Mouse (Mus musculus): ENCODE measurements around the gene Hoxc10. TPM values are rescaled to one million over a fixed set of nuclear protein-coding genes. Genes with fewer than 3 reads are reported as not detected.

The Hoxc10 gene
- polyA plus RNA-seq, 1 experiment from 2014 or later = not detected

GRCm38 (mm10) chr15:103010847-103011555, 44.4 kb downstream of the Hoxc10 start:
- 4% methylated on average over 28 of the region's 28 CpGs for WGBS
- Histone ChIP-seq H3K27me3 (peaks cover 81% of the 10 kb centered on the region), H3K9ac (no peak overlapping the region), H3K27ac (replicated peaks) (no peak overlapping the region), H3K36me3 (no peaks in the 10 kb centered on the region), H3K9me3 (no peaks in the 10 kb centered on the region), H3K4me1 (replicated peaks) (peaks cover 10% of the 10 kb centered on the region), H3K4me2 (peak overlapping the region; percentile 41), H3K4me3 (peak overlapping the region; percentile 20)
- ATAC-seq (ENCODE audit: low FRiP score, low read depth) = no peak

DNA sequence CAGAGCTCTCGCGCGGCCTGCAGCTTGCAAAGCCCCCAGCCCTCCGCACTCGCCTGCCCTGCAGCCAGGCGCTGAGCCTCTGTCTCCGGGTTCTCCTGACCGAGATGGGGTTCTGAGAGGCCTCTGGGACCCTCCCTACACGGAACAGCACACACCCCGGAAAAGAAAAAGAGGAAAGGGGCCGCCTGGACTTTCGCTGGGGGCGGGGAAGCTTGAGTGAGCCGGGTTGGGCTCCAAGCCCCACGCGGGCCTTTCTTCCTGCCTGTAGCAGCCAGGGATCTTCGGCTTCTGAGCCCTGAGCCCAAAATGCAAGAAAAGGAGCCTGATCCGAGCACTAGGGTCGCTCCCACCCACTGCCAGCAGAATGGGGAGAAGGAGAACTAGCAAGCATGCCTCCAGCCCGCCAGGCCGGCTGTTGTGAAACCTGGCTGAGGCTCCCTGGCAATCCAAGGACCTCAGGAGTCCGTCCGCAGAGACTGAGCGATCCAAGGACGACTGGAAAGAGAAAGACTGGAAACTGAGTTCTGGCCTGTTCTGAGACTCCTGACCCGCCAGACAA, 45.4 kb downstream of the Hoxc10 start:
- H3K36me3 ChIP-seq = no peaks in the 10 kb centered on the region
- peak overlapping the region; percentile 40 for H3K4me2 ChIP-seq
- 9% methylated on average over 26 of the region's 26 CpGs for WGBS
- H3K9me3 ChIP-seq = no peaks in the 10 kb centered on the region
- H3K9ac ChIP-seq = no peak overlapping the region; the same call in 1 of the 2 replicates
- peaks cover 10% of the 10 kb centered on the region for H3K4me1 ChIP-seq (replicated peaks)
- H3K27me3 ChIP-seq = peaks cover 81% of the 10 kb centered on the region
- H3K4me3 ChIP-seq = 0 out of 2 replicates have a peak overlapping the region, but pooled peaks have one; percentile 7
- H3K27ac ChIP-seq (replicated peaks) = 0 out of 2 replicates have a peak overlapping the region, but pooled peaks have one; percentile 14
- no peak for ATAC-seq (ENCODE audit: low FRiP score, low read depth)

GRCm38 (mm10) chr15:103013238-103013984, 46.8 kb downstream of the Hoxc10 start:
- peak overlapping the region; percentile 45 for H3K4me3 ChIP-seq
- H3K36me3 ChIP-seq = no peaks in the 10 kb centered on the region
- ATAC-seq (ENCODE audit: low FRiP score, low read depth) = 0 out of 2 replicates have a peak, but pooled peaks have one; percentile 7
- 0 out of 2 replicates have a peak overlapping the region, but pooled peaks have one; percentile 51 for H3K9ac ChIP-seq
- H3K9me3 ChIP-seq = no peaks in the 10 kb centered on the region
- H3K4me2 ChIP-seq = peak overlapping the region; percentile 66
- peaks cover 81% of the 10 kb centered on the region for H3K27me3 ChIP-seq
- peak overlapping the region; percentile 89 for H3K27ac ChIP-seq (replicated peaks)
- peaks cover 10% of the 10 kb centered on the region for H3K4me1 ChIP-seq (replicated peaks)
- WGBS = 3% methylated on average over 17 of the region's 17 CpGs

DNA sequence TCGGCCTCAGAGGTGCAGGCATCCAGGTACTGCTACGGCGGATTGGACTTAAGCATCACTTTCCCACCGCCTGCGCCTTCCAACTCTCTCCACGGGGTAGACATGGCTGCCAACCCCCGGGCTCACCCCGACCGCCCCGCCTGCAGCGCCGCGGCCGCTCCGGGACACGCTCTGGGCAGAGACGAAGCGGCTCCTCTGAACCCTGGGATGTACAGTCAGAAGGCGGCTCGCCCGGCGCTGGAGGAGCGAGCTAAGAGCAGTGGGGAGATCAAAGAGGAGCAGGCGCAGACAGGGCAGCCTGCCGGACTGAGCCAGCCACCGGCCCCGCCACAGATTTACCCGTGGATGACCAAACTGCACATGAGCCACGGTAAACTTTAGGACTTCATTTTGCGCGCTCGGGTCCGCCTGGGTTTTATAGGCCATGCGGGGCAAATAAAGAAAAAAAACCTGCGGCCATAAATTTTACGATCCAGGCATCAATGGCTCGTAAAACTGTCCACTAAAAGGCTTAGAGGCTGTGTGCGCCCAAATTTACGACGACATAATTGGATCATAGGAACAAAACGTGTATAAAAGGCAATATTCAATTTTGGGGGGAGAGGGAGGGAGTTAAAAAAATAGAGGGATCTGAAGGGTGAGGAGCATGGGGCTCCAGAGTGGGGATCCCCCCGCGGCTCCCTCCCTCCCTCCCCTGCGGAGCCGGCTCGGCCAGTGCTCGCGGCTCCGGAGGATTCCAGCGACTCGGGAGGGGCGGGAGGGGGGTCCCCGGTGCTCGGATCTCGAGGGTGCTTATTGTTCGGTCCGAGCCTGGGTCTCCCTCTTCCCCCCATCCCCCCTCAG, 47.8 kb downstream of the Hoxc10 start:
- Histone ChIP-seq H3K4me3 (peak overlapping the region; percentile 45), H3K27ac (replicated peaks) (peak overlapping the region; percentile 89), H3K9ac (peak overlapping the region; percentile 51), H3K36me3 (no peaks in the 10 kb centered on the region), H3K4me2 (peak overlapping the region; percentile 66), H3K4me1 (replicated peaks) (peaks cover 10% of the 10 kb centered on the region), H3K9me3 (no peaks in the 10 kb centered on the region), H3K27me3 (peaks cover 81% of the 10 kb centered on the region)
- peak; percentile 64 for ATAC-seq (ENCODE audit: low FRiP score, low read depth)
- WGBS = under 1% methylated on average over 55 of the region's 57 CpGs

- peak overlapping the region; percentile 51 for H3K9ac ChIP-seq
- peaks cover 10% of the 10 kb centered on the region for H3K4me1 ChIP-seq (replicated peaks)
- ATAC-seq (ENCODE audit: low FRiP score, low read depth) = no peak
Measured at GRCm38 (mm10) chr15:103015009-103015399, 48.4 kb downstream of the Hoxc10 start.

DNA sequence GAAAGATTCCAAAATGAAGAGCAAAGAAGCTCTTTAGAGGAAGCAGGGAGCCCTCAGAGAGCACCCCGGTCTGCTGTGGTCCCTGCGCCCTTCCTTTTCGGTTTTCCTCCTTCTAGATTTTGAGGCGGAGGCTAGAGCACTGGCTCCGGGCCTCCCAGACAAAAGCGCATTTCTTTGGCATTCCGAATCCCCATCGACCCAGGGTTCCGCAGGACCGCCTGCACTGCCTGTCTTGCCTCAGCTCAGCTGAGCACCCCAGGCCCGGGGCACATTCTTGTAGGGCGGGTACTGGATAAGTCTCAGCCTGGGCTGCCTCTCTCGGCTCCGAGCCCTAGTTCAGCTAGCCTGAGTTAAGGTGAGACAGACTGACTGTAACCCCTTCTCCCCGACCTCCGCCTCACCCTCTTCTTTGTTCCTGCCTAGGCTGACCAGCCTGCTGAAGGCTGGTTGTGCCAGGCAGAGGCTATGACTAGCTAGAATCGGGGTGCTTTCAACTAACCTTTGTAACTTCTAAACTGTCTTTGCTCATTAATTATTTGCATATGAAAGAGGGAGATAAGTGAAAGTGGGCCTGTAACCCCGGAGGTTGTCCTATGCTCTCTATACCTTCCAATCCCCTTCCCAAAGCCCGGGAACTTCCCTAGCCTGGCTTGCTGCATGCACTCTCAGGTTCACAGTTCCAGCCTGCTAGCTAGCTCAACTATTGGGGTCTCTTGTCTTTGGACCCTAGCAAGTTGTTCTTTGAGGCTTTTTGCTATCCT, 49.0 kb downstream of the Hoxc10 start:
- Histone ChIP-seq H3K4me3 (peak overlapping the region; percentile 45), H3K27me3 (peaks cover 82% of the 10 kb centered on the region), H3K4me2 (peak overlapping the region; percentile 66), H3K4me1 (replicated peaks) (peaks cover 10% of the 10 kb centered on the region), H3K27ac (replicated peaks) (peak overlapping the region; percentile 89), H3K9me3 (no peaks in the 10 kb centered on the region), H3K36me3 (no peaks in the 10 kb centered on the region), H3K9ac (peak overlapping the region; percentile 51)
- no peak for ATAC-seq (ENCODE audit: low FRiP score, low read depth)
- 5% methylated on average over 19 of the region's 19 CpGs for WGBS

More at GRCm38 (mm10) chr15:103015009-103015399, 48.4 kb downstream of the Hoxc10 start:
- Histone ChIP-seq H3K27ac (replicated peaks) (peak overlapping the region; percentile 89), H3K27me3 (peaks cover 82% of the 10 kb centered on the region), H3K36me3 (no peaks in the 10 kb centered on the region), H3K4me2 (peak overlapping the region; percentile 66), H3K9me3 (no peaks in the 10 kb centered on the region), H3K4me3 (peak overlapping the region; percentile 45)
- 2% methylated on average over 28 of the region's 28 CpGs for WGBS

DNA sequence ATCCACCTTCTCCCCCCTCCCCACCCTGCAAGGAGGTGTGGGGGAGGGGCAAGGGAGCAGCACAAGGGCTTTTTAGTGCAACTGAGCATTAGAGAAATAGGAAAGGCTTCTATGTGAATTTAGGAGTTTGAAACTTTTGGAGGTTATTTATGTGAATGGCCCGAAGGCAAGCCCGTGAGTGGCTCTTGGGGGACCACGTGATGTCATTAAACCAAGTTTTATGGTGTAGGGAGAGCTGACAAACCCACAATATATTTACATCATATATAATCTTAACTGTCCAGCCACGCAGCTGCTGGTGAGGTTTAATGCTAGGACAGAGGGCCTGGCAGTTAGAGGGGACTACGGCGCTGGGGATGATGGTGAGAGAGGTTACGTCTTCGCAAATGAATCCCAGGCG, 52.0 kb downstream of the Hoxc10 start, which contains the start of gene Hoxc4:
Hoxc4 (plus strand) TSS at position 299 of the 400 bp plus-strand sequence.
- peaks cover 5% of the 10 kb centered on the region for H3K4me1 ChIP-seq (replicated peaks)
- WGBS = 11% methylated on average over 9 of the region's 9 CpGs
- ATAC-seq (ENCODE audit: low FRiP score, low read depth) = no peak
- no peaks in the 10 kb centered on the region for H3K9me3 ChIP-seq
- H3K9ac ChIP-seq = no peak within 1 kb of the TSS
- no peak within 1 kb of the TSS for H3K4me2 ChIP-seq
- H3K27me3 ChIP-seq = peaks cover 87% of the 10 kb centered on the region
- H3K4me3 ChIP-seq = no peak within 1 kb of the TSS
- H3K27ac ChIP-seq (replicated peaks) = peak within 1 kb of the TSS; percentile 42; the same call in 1 of the 2 replicates
- H3K36me3 ChIP-seq = no peaks in the 10 kb centered on the region

GRCm38 (mm10) chr15:103020899-103021418, 54.4 kb downstream of the Hoxc10 start:
- ATAC-seq (ENCODE audit: low FRiP score, low read depth) = no peak
- no peak overlapping the region for H3K9ac ChIP-seq
- H3K4me2 ChIP-seq = peak overlapping the region; percentile 43

More at GRCm38 (mm10) chr15:103020899-103021418, 54.4 kb downstream of the Hoxc10 start:
- Histone ChIP-seq H3K9me3 (no peaks in the 10 kb centered on the region), H3K27ac (replicated peaks) (no peak overlapping the region), H3K36me3 (no peaks in the 10 kb centered on the region), H3K4me1 (replicated peaks) (no peaks in the 10 kb centered on the region; the same call in 1 of the 2 replicates), H3K27me3 (peaks cover 95% of the 10 kb centered on the region), H3K4me3 (peak overlapping the region; percentile 12; the same call in 1 of the 2 replicates)
- 3% methylated on average over 8 of the region's 8 CpGs for WGBS
